Mouse (Mus musculus) heart, embryonic 10.5 days (tissue): ENCODE results near the gene Lmntd1. TPM values are rescaled to one million over a fixed set of nuclear protein-coding genes. Genes with fewer than 3 reads are reported as not detected.

ENCODE experiments used
- DNase-seq: peaks from one replicate; pipeline ENCODE4 v3.0.0-alpha.2; 2017; ENCODE audit warnings: low spot score
- H3K27ac ChIP-seq: fragments of 300-500 bp; sonication (generic); 2 replicates; pipeline ENCODE4 v1.5.1; 2016; ENCODE audit warnings: mild to moderate bottlenecking
- H3K27me3 ChIP-seq: fragments of 300-500 bp; sonication (generic); 2 replicates; pipeline ENCODE4 v1.6.1; 2016; ENCODE audit warnings: mild to moderate bottlenecking; ENCODE audit not compliant: poor library complexity, insufficient read depth, severe bottlenecking
- H3K36me3 ChIP-seq: fragments of 300-500 bp; sonication (generic); 2 replicates; pipeline ENCODE4 v1.6.1; 2016; ENCODE audit warnings: mild to moderate bottlenecking, moderate library complexity
- H3K4me1 ChIP-seq: fragments of 300-500 bp; sonication (generic); 2 replicates; pipeline ENCODE4 v1.6.1; 2016; ENCODE audit warnings: mild to moderate bottlenecking
- H3K4me3 ChIP-seq: fragments of 300-500 bp; sonication (generic); 2 replicates; pipeline ENCODE4 v1.5.1; 2016; ENCODE audit warnings: mild to moderate bottlenecking, moderate library complexity
- H3K9me3 ChIP-seq: fragments of 300-500 bp; sonication (generic); 2 replicates; pipeline ENCODE4 v1.6.1; 2016; ENCODE audit warnings: mild to moderate bottlenecking, moderate library complexity
- WGBS: fragments of 180-500 bp; shearing (Covaris S2); methylation state at CpG from one replicate; pipeline ENCODE4 v1.1.7; 2016; 5-methylcytosine and 5-hydroxymethylcytosine counted together
- polyA plus RNA-seq: library from polyadenylated mRNA; unstranded; fragments of >200 nt; fragmentation: Nextera tagmentation; extraction: Ambion mirVana; gene quantifications from 2 replicates; pipeline ENCODE4 v1.2.1, GENCODE M21; 2016

Gene Lmntd1
- polyA plus RNA-seq, 1 experiment from 2014 or later: 2.3 TPM

GRCm38 (mm10) chr6:145544304-145544703 is 69.8 kb downstream of the Lmntd1 start:
- no peak for DNase-seq
- Histone ChIP-seq H3K9me3 (no peaks in the 10 kb centered on the region), H3K4me1 (peaks cover 30% of the 10 kb centered on the region), H3K27me3 (no peaks in the 10 kb centered on the region), H3K4me3 (no peak overlapping the region), H3K36me3 (no peaks in the 10 kb centered on the region), H3K27ac (peak overlapping the region; percentile 59)
- WGBS: 55% methylated on average over 12 of the region's 12 CpGs

DNA sequence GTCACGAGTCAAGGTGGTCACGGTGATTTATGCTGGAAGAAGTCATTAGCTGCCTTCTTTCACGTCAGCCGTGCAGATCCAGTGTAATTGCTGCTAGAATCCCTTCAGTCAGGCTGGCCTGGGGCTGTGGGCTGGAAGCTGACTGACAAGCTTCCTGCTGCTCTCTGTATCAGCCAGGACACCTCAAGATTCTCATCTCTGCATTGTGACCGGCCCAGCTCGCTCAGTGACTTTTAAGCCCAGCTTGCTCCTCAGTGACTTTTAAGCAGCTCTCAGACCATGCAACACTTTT is 74.6 kb downstream of the Lmntd1 start:
- Histone ChIP-seq H3K27ac (no peak overlapping the region), H3K36me3 (no peaks in the 10 kb centered on the region), H3K4me3 (no peak overlapping the region), H3K4me1 (peaks cover 21% of the 10 kb centered on the region), H3K27me3 (no peaks in the 10 kb centered on the region), H3K9me3 (no peaks in the 10 kb centered on the region)
- WGBS: 71% methylated on average over 6 of the region's 6 CpGs
- no peak for DNase-seq

GRCm38 (mm10) chr6:145538787-145539567 is 75.1 kb downstream of the Lmntd1 start:
- Histone ChIP-seq H3K4me1 (peaks cover 16% of the 10 kb centered on the region), H3K27me3 (no peaks in the 10 kb centered on the region), H3K9me3 (no peaks in the 10 kb centered on the region), H3K27ac (peak overlapping the region; percentile 52), H3K36me3 (no peaks in the 10 kb centered on the region), H3K4me3 (no peak overlapping the region)
- WGBS: 66% methylated on average over 11 of the region's 11 CpGs
- no peak for DNase-seq

GRCm38 (mm10) chr6:145530464-145530863 is 83.7 kb downstream of the Lmntd1 start:
- no peak overlapping the region for H3K27ac ChIP-seq
- no peak overlapping the region for H3K4me3 ChIP-seq
- DNase-seq: no peak
- no peaks in the 10 kb centered on the region for H3K9me3 ChIP-seq
- H3K4me1 ChIP-seq: no peaks in the 10 kb centered on the region
- WGBS: 57% methylated on average over 3 of the region's 3 CpGs
- no peaks in the 10 kb centered on the region for H3K36me3 ChIP-seq
- no peaks in the 10 kb centered on the region for H3K27me3 ChIP-seq

- Histone ChIP-seq H3K4me1 (peaks cover 11% of the 10 kb centered on the region), H3K4me3 (no peak overlapping the region), H3K9me3 (no peaks in the 10 kb centered on the region), H3K36me3 (0 out of 2 replicates have a peak, but pooled peaks cover 2% of the 10 kb centered on the region), H3K27ac (no peak overlapping the region; the same call in 1 of the 2 replicates), H3K27me3 (no peaks in the 10 kb centered on the region)
- WGBS: 82% methylated on average over 9 of the region's 9 CpGs
- DNase-seq: no peak
These were observed 90.8 kb downstream of the Lmntd1 start for GRCm38 (mm10) chr6:145523337-145523736.

DNA sequence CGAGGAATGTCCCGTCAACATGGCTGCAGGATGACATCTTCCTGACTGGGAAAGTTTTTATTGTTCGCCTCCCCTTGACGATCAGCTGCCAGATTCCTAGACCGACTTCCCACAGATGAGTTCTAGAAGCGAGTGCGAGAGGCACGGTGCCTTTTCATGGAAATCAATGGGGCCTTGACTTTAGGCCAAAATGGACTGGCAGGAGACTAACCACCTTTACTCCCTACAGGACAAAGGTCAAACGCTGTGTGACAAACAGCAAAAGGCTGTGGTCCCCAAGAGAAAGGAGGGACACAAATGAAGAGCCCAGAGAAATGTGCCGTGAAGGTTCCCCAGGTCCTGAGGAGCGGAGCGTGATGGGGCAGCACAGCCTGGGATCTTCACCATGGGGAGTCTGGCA is 91.5 kb downstream of the Lmntd1 start:
- H3K4me3 ChIP-seq: no peak overlapping the region
- no peak for DNase-seq
- WGBS: 89% methylated on average over 12 of the region's 12 CpGs
- no peaks in the 10 kb centered on the region for H3K9me3 ChIP-seq
- H3K27ac ChIP-seq: no peak overlapping the region
- no peaks in the 10 kb centered on the region for H3K27me3 ChIP-seq
- peaks cover 11% of the 10 kb centered on the region for H3K4me1 ChIP-seq
- H3K36me3 ChIP-seq: 0 out of 2 replicates have a peak, but pooled peaks cover 2% of the 10 kb centered on the region

DNA sequence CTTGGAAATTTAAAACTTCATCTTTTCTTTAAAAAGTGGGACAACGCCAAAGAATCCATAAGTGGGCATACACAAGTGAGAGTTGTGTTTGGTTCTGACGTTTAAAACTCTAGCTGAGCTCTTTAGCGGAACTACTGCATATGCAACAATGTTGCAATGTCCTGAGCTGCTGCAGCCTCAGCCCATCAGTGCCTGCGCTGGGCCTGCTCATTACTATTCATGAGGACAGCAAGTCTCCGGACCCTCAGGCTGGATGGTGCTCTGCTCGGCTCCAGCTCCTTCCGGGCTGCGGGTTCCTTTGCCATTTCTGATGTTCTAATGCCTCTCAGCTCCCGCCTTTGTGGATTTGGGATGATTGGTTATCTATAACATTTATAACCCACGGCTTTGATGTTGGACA is 97.1 kb downstream of the Lmntd1 start:
- Histone ChIP-seq H3K36me3 (0 out of 2 replicates have a peak, but pooled peaks cover 2% of the 10 kb centered on the region), H3K4me3 (no peak overlapping the region), H3K9me3 (no peaks in the 10 kb centered on the region), H3K27ac (no peak overlapping the region), H3K4me1 (peaks cover 22% of the 10 kb centered on the region), H3K27me3 (no peaks in the 10 kb centered on the region)
- no peak for DNase-seq
- WGBS: 44% methylated on average over 10 of the region's 10 CpGs

DNA sequence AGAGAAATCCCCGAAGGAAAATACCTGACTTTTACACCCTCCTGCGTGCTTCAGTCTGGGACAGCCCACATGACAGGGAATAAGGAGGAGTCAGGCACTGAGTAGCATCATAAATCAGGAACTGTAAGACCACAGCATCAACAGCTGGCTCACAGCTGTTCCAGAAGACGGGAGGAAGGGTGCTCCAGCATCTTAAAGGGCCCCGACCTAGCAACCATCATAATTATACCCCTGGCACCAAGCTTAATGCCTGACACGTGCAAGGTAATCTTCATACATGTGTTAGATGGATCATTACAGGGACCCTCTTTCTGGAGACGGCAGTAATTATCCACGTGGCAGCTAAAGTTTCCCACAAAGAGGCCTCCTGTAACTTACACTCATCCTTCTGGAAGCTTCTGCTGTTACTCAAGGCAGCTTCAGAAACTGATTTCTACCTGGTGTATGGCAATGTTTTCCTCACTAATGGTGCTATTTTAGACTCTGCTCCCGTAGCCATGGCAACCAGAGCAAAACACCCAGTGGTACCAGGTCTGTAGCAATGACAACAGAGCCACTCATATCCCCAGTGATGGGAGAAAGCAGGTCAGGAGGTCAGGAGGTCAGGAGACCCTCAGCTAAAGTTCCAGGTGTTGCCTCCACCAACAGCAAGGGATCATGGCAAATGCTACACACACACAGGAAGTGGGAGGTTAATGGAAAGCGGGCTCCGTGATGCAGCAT is 98.1 kb downstream of the Lmntd1 start:
- WGBS: 72% methylated on average over 10 of the region's 10 CpGs
- DNase-seq: no peak
- Histone ChIP-seq H3K27me3 (no peaks in the 10 kb centered on the region), H3K36me3 (0 out of 2 replicates have a peak, but pooled peaks cover 2% of the 10 kb centered on the region), H3K4me3 (no peak overlapping the region), H3K27ac (0 out of 2 replicates have a peak overlapping the region, but pooled peaks have one; percentile 3), H3K9me3 (no peaks in the 10 kb centered on the region), H3K4me1 (peaks cover 32% of the 10 kb centered on the region)

DNA sequence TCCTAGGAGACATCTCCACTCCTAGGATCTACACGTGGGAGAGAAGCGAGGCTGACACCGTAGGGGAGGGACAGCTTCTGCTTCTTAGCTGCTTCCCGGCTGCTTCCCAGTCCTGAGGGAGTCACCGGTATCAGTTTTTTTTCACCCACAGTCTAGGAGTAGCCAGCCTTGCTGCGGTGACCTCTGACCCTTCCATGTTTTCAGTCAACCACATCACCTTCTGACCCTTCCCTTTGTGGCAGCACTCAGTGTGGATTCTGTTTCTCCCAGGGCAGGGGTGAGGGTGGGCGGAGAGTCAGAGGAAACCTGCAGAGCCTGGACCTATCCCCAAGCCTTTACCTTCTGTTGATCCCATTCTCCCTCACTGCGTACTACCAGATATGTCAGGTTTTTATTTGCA is 102.9 kb downstream of the Lmntd1 start:
- H3K36me3 ChIP-seq: no peaks in the 10 kb centered on the region
- H3K27me3 ChIP-seq: no peaks in the 10 kb centered on the region
- H3K27ac ChIP-seq: peak overlapping the region; percentile 3; the same call in 1 of the 2 replicates
- WGBS: 55% methylated on average over 8 of the region's 8 CpGs
- H3K9me3 ChIP-seq: no peaks in the 10 kb centered on the region
- H3K4me1 ChIP-seq: peaks cover 31% of the 10 kb centered on the region
- H3K4me3 ChIP-seq: no peak overlapping the region
- no peak for DNase-seq

DNA sequence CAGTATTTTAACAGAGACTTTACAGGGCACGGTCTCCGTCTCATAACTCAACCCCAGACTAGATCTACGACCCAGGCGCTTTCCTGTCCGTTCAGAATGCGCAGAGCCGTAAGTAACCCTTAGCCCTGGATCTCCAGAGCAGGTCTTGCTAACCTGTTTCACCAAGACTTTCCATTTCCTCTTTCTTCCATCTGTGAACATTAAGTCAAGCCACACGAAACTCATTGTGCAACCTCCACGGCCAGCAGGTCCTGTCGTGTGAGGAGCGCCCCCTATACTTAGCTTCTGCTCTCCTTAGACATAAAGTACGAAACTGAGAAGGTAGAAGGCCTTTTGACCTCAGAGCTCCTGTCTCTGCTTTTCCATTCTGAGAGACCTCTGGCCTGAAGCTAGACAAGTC is 105.3 kb downstream of the Lmntd1 start:
- WGBS: 90% methylated on average over 12 of the region's 12 CpGs
- H3K36me3 ChIP-seq: 0 out of 2 replicates have a peak, but pooled peaks cover 2% of the 10 kb centered on the region
- no peak overlapping the region for H3K27ac ChIP-seq
- H3K4me3 ChIP-seq: no peak overlapping the region
- H3K4me1 ChIP-seq: peaks cover 21% of the 10 kb centered on the region; the same call in 1 of the 2 replicates
- 0 out of 2 replicates have a peak, but pooled peaks cover 4% of the 10 kb centered on the region for H3K9me3 ChIP-seq
- DNase-seq: no peak
- H3K27me3 ChIP-seq: no peaks in the 10 kb centered on the region

DNA sequence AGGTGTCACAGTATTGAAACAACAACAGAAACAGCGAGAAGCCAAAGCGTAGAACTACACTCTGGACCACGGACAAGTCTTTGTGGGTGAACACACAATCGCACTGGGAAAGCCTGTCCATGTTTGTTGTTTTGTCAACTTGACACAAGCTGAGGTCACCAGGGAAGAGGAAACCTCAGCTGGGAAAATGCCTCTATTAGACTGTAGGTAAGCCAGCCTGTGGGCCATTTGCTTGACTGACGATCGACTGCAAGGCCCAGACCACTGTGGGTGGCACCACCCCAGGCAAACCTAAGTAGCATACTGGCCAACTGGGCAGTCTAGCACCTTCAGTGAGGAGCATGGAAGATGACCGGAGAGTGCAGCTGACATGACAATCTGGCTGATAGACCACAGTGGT is 112.4 kb downstream of the Lmntd1 start:
- peaks cover 10% of the 10 kb centered on the region; the same call in 1 of the 2 replicates for H3K9me3 ChIP-seq
- 87% methylated on average over 7 of the region's 7 CpGs for WGBS
- H3K4me1 ChIP-seq: peaks cover 15% of the 10 kb centered on the region; the same call in 1 of the 2 replicates
- H3K36me3 ChIP-seq: 0 out of 2 replicates have a peak, but pooled peaks cover 2% of the 10 kb centered on the region
- H3K27ac ChIP-seq: no peak overlapping the region
- H3K27me3 ChIP-seq: no peaks in the 10 kb centered on the region
- no peak for DNase-seq
- H3K4me3 ChIP-seq: no peak overlapping the region

- Histone ChIP-seq H3K4me3 (no peak overlapping the region), H3K27me3 (no peaks in the 10 kb centered on the region), H3K9me3 (peaks cover 10% of the 10 kb centered on the region; the same call in 1 of the 2 replicates), H3K4me1 (peaks cover 15% of the 10 kb centered on the region; the same call in 1 of the 2 replicates), H3K36me3 (0 out of 2 replicates have a peak, but pooled peaks cover 2% of the 10 kb centered on the region), H3K27ac (no peak overlapping the region; the same call in 1 of the 2 replicates)
- WGBS: 82% methylated on average over 19 of the region's 19 CpGs
- DNase-seq: no peak
These were observed 114.3 kb downstream of the Lmntd1 start for GRCm38 (mm10) chr6:145499574-145500546.
